Mouse (Mus musculus) yolk sac, embryonic 10.5 days (tissue): ENCODE results near the gene C1ql1.

Experiments used
- DNase-seq: peaks from one replicate; pipeline ENCODE4 v3.0.0-alpha.2; 2017; ENCODE audit warnings: low spot score

The C1ql1 gene

DNA sequence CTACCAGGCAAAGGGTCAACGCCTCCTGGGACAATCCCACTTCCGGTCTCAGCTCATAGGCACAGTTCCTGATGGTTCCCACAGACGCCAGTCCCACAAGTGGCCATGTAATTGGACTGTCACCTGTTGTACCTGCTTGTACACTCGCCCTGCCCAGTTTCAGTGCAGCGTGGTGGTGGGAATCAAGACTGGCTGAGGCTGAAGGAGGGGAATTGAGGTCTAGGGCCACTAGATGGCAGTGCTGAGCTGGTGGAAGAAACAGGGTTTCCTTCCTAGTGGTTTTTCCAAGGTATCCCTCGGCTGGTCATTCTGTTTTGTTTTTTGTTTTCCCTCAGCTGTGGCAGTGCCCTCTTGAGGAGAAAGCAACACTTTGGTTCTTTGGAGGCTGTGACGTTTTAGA is 45.7 kb downstream of the C1ql1 start, which contains the start of gene Gfap:
Gfap (minus strand) TSS at position 150 of the 400 bp plus-strand sequence.
- DNase-seq, result peak; percentile 56

GRCm38 (mm10) chr11:102898408-102898807 is 48.1 kb downstream of the C1ql1 start:
- no peak for DNase-seq

- DNase-seq, result no peak
These were observed 49.8 kb downstream of the C1ql1 start for GRCm38 (mm10) chr11:102896641-102897040.

DNA sequence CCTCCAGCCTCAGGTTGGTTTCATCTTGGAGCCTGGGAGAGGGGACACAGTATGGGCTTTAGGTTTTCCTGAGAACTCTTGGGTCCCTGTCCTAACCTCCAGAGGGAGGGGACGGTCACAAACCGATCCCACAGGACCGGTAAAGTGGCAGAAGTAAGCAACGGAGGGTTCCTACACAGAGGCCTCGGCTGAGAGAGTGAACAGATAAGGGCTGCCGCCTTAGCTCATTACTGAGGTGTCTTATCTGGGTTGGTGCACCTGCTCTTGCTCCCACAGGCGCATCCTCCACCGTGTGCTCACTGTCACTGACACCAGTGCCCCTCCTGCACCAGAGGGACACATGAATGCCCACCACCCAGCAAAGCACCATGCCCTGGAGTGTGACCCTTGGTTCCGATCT is 50.7 kb downstream of the C1ql1 start:
- DNase-seq, result no peak

DNA sequence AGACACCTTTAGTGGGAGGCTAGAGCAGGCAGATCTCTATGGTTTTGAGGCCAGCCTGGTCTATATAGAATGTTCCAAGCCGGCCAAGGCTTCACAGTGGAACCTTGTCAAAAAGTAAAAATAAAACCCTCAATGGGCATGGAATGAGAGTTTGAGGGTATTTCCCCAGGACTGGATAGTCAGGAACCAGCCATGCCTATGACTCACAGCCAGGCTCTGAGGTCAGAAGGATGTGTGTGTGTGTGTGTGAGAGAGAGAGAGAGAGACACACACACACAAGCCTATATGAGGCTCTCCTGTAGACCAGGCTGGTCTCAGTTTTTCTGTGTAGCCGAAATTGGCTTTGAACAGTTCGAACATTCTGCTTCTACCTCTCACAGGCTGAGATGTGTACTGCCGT is 51.8 kb downstream of the C1ql1 start:
- DNase-seq, result no peak

DNA sequence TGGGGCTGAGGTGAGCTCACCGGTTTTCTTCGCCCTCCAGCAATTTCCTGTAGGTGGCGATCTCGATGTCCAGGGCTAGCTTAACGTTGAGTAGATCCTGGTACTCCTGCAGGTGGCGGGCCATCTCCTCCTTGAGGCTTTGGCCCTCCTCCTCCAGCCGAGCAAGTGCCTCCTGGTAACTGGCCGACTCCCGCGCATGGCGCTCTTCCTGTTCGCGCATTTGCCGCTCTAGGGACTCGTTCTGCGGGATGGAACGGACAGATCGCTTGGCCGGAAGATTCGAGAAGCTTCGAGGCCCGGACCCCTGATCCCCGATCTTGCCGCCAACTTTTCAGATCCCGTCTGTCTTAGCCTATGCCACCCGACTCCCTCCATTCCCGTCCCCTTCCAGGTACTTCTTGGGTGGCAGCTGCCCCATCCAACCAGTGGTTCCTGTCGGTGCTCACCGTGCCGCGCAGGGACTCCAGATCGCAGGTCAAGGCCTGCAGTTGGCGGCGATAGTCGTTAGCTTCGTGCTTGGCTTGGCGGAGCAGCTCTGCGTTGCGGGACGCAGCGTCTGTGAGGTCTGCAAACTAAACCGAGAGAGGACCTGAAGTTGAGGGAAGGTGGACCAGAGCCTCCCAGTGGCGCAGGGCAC is 53.4 kb downstream of the C1ql1 start:
- DNase-seq, result peak; percentile 73

DNA sequence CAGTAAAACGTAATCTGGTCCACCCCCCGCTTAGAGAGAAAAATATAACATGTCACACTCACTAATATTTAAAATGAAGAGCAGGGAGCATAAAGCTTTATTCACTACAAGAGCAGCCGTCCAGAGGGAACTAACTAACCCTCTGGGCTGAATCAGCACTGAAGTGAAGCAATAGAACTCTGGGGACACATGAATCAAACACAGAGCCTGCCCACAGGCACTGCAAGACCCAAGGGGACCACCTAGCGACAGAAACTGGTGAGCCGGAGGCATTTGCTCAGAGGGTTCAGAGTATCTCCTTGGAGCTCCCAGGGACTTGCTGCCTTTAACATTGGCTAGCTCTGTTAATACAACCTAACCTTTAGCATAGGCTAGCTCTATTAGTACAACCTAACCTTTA is 56.4 kb downstream of the C1ql1 start:
- DNase-seq, result no peak
